Mouse (Mus musculus): Measurements from ENCODE around the gene Rftn1. TPM values are rescaled to one million over a fixed set of nuclear protein-coding genes. Genes with fewer than 3 reads are reported as not detected.
"Not testable (repeated sequence)": the region's sequence is repeated elsewhere in the genome, so short reads cannot be mapped to it uniquely, and the experiment has no call there.

The Rftn1 gene
- total RNA-seq, 2 experiments from 2014 or later, result 11.4 to 16.9 TPM

DNA sequence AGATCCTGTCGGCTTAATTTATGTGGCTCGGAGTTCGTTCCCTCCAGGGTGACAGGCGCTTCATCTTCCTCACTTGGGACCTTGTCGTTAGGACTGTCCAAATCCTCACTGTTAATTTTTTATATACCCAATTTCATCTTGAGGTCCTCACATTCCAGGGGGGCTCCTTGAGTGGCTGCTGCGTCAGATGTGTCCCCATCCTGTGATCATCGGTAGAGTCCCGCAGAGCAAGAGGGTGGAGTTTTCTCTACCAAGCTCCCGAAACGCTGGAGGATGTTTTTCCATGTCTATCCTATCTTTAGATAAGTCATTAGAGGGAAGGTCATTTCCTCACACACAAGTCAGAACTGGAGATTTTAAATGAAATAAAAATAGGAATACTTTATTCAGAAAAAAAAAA, 55.0 kb downstream of the Rftn1 start:
- DNase-seq, result no peak
- no peak for TF ChIP-seq CTCF (IDR thresholded peaks at IDR 0.05)
- Histone ChIP-seq H3K4me3 (peak overlapping the region; percentile 23), H3K27ac (peak overlapping the region; percentile 76)
- intact Hi-C loops (cut with DNase I), result no loop called here

DNA sequence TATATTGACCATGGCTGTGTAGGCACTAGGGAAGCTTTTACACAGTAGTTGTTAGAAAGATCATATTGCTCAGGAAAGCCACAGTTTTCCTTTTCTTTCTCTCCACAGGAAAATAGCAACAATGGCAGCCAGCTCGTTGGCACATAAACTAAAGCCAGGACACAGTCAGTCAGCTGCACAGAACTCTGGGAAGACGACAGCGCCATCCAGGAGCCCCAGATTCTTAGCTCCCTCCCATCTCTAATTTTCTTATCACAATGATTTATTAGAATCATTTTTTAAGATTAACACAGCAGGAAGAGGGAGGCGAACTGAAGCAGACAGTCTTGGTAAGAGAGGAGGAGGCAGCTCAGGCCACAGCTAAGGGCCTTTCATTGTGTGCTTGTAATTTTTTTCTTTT, 58.8 kb downstream of the Rftn1 start:
- intact Hi-C loops (cut with DNase I), result no loop called here
- H3K4me3 ChIP-seq, result no peak overlapping the region
- no peak for TF ChIP-seq CTCF (IDR thresholded peaks at IDR 0.05)
- peak; percentile 8 for DNase-seq
- H3K27ac ChIP-seq, result peak overlapping the region; percentile 35; the same call in 1 of the 2 replicates

DNA sequence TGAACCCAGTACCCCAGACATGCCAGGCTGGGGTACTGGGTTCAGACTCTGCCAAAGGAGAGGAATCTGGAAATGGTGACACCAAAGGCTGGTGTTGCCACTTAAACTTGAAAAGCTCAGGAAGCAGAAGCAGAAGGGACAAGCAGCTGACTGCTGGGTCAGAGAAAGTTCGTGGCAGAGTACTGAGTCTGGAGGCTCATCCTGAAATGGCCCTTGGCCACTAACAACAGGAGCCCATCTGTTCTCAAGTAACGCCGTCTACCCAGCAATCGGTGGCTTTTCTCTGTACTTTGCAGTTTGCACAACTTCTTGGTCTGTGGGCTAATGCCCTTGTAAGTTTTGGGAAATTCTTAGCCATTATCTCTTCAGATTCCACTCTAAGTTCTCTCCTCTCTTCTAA, 60.1 kb downstream of the Rftn1 start:
- Histone ChIP-seq H3K27ac (peak overlapping the region; percentile 35; the same call in 1 of the 2 replicates), H3K4me3 (no peak overlapping the region)
- no peak for TF ChIP-seq CTCF (IDR thresholded peaks at IDR 0.05)
- intact Hi-C loops (cut with DNase I), result no loop called here
- no peak for DNase-seq

DNA sequence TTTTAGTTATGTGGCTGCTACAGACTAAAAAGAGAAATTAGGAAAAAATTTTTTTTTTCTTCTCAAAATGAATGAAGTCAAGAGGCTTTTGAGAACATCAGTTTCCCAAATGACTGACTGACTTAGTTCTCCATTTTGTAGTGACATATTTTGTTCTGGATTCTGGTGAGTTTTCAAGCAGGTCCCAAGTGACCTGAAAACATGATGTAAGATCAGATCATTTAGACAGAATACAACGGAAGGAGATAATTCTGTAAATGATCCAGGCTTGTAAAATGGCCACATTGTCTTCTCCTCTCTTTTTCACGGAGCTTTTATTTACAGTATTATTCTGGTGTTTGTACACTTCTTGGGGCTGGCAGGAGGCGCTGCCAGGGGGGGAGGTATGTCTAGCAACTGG, 62.1 kb downstream of the Rftn1 start:
- H3K27ac ChIP-seq, result peak overlapping the region; percentile 69
- TF ChIP-seq CTCF (IDR thresholded peaks at IDR 0.05), result no peak
- no peak overlapping the region for H3K4me3 ChIP-seq
- no peak for DNase-seq
- intact Hi-C loops (cut with DNase I), result no loop called here

DNA sequence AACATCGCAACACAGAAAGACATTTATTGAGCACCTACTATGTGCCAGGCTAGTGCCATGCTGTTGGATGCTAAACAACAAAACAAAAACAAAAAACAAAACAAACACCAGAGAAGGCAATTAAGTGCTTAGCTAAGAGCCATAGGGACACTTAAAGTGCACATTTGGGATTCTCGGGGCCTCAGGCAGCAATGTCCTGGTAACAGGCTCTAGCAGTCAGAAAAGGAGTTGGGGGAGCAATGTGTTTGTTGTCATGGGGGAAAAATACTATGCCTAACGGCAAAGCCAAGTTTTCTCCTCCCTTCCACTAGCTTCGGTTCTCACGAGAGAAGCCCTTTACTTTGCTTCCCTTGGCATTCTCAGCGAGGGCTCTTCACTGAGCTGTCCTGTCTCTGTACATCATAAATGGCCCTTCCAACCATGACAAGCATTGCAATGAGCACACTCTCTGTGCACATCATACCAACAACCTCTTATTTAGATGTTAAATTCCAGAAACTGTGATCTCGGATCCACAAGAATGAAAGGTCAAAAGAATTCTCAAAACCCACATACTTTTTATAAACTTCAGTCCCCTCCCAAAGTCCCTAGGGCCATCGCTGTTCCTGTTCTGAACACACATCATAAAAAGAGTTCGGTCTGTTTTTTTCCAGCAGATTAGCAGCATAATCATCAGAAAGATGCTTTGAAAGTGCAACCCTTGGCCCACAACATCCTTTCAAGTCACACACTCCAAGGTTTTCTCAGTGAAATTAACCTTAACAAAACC, 63.2 kb downstream of the Rftn1 start:
- Histone ChIP-seq H3K4me3 (no peak overlapping the region), H3K27ac (peak overlapping the region; percentile 69)
- intact Hi-C loops (cut with DNase I), result no loop called here
- no peak for DNase-seq
- no peak for TF ChIP-seq CTCF (IDR thresholded peaks at IDR 0.05)

DNA sequence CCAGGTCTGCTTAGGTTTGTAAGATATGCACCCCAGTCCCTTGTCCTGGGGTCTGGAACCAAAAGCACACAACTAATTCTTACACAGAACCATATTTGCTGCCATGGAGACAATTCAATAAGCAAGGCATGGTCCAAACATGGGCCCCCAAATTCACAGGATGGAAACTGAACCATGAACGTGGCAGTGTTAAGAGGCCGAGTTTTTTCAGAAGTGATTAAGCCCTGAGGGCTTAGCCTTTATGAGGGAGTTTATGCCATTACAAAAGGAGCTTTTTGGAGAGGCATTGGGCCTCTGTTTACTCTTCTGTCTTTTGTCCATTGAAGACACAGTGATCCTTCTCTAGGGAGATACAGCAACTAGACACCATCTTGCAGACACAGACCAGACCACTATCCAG, 63.9 kb downstream of the Rftn1 start:
- intact Hi-C loops (cut with DNase I), result no loop called here
- H3K4me3 ChIP-seq, result no peak overlapping the region
- H3K27ac ChIP-seq, result peak overlapping the region; percentile 69
- DNase-seq, result no peak
- TF ChIP-seq CTCF (IDR thresholded peaks at IDR 0.05), result no peak

DNA sequence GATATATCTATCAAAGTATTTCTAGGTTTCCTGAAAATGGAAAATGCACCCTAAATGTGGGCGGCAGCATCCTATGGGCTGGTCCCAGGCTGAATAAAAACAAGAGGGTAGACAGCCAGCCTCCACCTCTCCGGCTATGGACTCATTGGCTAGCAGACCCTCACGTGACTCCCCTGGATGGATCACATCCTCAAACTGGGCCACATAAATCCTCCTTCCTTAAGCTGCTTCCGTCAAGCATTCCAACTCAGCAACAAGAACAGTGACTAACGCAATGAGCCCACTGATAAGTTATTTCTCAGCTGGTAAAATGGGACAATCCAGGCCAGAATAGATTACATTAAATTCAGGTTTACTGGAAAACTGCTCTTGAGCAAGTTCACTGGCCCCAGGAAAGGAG, 64.6 kb downstream of the Rftn1 start:
- DNase-seq, result no peak
- intact Hi-C loops (cut with DNase I), result no loop called here
- no peak overlapping the region for H3K4me3 ChIP-seq
- H3K27ac ChIP-seq, result peak overlapping the region; percentile 69
- no peak for TF ChIP-seq CTCF (IDR thresholded peaks at IDR 0.05)

DNA sequence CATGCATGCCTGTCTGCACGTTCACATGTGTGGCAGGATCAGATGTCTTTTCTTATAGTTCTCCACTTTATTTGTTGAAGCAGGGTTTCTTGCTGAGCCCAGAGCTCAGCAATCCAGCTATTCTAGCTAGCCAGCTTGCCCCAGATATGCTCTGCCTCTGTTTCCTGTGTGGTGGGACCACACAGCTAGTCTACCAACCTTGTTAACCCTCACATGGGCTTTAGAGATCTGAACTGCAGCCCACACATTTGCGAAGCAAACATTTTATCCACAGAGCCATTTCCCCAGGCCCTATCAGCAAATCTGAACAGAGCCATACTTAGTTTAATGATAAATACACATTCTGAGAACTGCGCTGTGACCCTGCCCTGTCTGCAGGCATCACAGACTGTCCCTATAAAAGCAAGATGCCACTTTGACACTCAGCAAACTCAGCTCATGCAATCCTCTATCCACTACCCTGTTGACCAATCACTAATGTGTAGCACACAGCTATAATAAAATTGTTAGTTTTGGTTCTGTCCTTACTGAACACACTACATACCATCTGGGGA, 65.2 kb downstream of the Rftn1 start:
- intact Hi-C loops (cut with DNase I), result no loop called here
- peak overlapping the region; percentile 69 for H3K27ac ChIP-seq
- no peak for TF ChIP-seq CTCF (IDR thresholded peaks at IDR 0.05)

DNA sequence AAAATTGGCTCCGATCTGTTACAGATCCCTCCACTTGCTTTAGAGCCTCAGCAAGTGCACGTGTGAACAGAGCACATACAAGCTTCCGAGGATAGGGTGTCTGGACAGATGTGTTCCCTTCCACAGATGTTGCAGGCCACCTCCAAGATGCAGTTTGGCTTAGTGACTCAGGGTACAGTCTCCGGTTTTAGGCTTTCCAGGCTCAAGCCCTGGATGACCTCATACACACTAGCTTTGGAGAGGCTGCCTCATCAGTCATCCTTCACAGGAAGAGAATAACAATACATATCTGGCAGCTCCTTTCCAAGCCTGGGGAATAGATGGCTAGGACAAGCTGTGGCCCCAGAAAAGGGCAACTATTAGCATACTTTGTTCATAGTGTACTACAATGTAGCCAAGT, 65.8 kb downstream of the Rftn1 start:
- Histone ChIP-seq H3K27ac (peak overlapping the region; percentile 69), H3K4me3 (no peak overlapping the region)
- intact Hi-C loops (cut with DNase I), result loop anchor here (5.0 kb wide), 1 partner anchor 63 kb away; no protein-coding TSS in a partner anchor
- no peak for DNase-seq
- TF ChIP-seq CTCF (IDR thresholded peaks at IDR 0.05), result no peak

More for the DNA sequence above, 65.2 kb downstream of the Rftn1 start:
- no peak overlapping the region for H3K4me3 ChIP-seq
- no peak for DNase-seq

DNA sequence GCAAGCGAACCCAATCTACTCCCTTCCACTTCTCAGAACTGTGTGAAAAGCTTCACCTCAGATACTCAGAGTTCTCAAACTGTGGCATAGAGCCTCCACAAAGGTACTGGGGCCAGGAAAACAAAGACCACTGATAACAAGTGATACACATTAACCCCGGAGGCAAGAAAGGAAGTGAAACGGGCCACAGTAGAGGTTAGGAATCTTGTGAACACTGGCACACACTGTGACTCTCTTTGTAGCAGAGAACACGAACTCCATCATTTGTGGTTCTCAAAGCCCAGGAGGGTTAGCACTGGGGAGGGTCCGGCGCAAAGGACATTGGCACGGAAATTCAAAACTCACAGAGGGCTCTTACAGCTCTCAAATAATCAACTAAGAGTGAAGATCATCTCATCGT, 67.9 kb downstream of the Rftn1 start:
- Histone ChIP-seq H3K27ac (peak overlapping the region; percentile 35; the same call in 1 of the 2 replicates), H3K4me3 (no peak overlapping the region)
- intact Hi-C loops (cut with DNase I), result loop anchor here (5.0 kb wide), 1 partner anchor 65 kb away; no protein-coding TSS in a partner anchor
- TF ChIP-seq CTCF (IDR thresholded peaks at IDR 0.05), result no peak
- no peak for DNase-seq

DNA sequence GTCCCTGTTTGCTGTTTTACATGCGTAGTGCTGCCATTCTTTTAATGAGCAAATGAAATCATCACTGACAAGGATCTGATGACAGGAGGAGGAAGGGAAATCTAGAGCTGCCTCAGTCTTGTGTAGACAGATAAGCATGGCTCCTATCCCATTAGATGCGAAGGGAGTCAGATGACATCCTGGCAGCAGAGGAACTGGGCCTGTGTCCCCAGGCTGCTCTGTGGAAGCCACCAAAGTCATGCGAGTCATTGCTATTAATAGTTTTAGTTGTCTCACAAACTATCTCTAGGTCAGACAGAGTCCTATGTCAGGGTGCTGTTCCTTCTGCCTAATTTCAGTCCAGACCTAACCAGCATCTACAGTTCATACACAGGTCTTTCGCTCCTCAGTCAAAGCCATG, 70.4 kb downstream of the Rftn1 start:
- Histone ChIP-seq H3K4me3 (no peak overlapping the region; the same call in 1 of the 2 replicates), H3K27ac (peak overlapping the region; percentile 83)
- peak; percentile 82 for DNase-seq
- intact Hi-C loops (cut with DNase I), result loop anchor here (2.0 to 5.0 kb wide), 2 partner anchors 49 to 67 kb away; no protein-coding TSS in a partner anchor
- no peak for TF ChIP-seq CTCF (IDR thresholded peaks at IDR 0.05)

DNA sequence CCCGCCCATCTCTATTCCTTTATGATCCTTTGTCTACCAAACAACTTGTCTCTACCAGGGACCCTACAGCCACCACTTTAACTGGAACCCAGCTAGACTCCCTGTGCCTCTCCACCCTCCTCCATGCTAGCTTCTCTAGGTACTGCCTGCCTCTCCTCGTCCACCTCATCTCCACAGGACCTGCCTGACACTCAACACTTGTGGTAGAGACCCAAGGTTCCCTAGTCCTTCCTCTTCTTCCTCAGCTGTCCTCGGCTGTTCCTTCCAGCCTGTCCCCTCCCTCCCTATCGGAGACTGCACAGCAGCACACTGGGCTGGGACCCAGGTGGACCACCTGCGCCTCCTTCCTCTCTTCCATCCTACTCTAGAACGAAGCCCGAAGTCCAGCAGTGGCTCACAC, 73.0 kb downstream of the Rftn1 start:
- Histone ChIP-seq H3K27ac (peak overlapping the region; percentile 71), H3K4me3 (no peak overlapping the region)
- no peak for TF ChIP-seq CTCF (IDR thresholded peaks at IDR 0.05)
- intact Hi-C loops (cut with DNase I), result no loop called here
- no peak for DNase-seq

DNA sequence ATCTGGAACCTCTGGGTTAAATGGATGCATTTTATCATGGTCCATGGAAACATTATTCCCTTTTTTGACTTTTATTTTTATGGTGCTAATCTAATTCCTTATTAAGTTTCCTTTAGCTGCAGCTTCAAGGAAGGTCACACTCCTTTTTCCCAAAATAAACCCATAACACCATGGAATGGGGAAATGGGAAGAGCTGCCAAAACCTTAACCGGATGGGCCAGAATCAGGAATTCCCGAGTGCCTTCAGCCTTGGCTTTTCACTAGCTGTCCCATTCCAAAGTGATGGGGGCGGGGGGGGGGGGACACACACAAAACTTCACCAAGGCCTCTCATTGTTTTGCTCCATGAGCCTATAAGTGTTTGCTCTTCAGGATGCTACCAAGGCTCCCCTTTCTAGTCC, 73.5 kb downstream of the Rftn1 start:
- DNase-seq, result no peak
- intact Hi-C loops (cut with DNase I), result no loop called here

DNA sequence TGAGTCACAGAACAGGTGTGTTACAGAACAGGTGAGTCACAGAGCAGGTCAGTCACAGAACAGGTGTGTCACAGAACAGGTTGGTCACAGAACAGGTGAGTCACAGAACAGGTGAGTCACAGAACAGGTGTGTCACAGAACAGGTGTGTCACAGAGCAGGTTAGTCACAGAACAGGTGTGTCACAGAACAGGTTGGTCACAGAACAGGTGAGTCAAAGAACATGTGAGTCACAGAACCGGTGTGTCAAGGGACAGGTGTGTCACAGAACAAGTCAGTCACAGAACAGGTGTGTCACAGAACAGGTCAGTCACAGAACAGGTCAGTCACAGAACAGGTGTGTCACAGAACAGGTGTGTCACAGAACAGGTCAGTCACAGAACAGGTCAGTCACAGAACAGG, 74.1 kb downstream of the Rftn1 start:
- intact Hi-C loops (cut with DNase I); H3K4me3 ChIP-seq; DNase-seq: not testable (repeated sequence)
- peak overlapping the region; percentile 68; the same call in 1 of the 2 replicates for H3K27ac ChIP-seq

More for the DNA sequence above, 73.5 kb downstream of the Rftn1 start:
- no peak for TF ChIP-seq CTCF (IDR thresholded peaks at IDR 0.05)
- no peak overlapping the region for H3K4me3 ChIP-seq
- peak overlapping the region; percentile 71 for H3K27ac ChIP-seq

DNA sequence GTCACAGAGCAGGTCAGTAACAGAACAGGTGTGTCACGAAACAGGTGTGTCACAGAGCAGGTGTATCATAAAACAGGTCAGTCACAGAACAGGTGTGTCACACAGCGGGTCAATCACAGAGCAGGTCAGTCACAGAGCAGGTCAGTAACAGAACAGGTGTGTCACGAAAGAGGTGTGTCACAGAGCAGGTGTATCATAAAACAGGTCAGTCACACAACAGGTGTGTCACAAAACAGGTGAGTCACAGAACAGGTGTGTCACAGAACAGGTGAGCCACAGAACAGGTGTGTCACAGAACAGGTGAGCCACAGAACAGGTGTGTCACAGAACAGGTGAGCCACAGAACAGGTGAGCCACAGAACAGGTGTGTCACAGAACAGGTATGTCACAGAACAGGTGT, 74.8 kb downstream of the Rftn1 start:
- DNase-seq; H3K27ac ChIP-seq; intact Hi-C loops (cut with DNase I): not testable (repeated sequence)

More for the DNA sequence above, 74.8 kb downstream of the Rftn1 start:
- H3K4me3 ChIP-seq, result not testable (repeated sequence)
